Mouse (Mus musculus): ENCODE data around the gene Gm20422.

DNA sequence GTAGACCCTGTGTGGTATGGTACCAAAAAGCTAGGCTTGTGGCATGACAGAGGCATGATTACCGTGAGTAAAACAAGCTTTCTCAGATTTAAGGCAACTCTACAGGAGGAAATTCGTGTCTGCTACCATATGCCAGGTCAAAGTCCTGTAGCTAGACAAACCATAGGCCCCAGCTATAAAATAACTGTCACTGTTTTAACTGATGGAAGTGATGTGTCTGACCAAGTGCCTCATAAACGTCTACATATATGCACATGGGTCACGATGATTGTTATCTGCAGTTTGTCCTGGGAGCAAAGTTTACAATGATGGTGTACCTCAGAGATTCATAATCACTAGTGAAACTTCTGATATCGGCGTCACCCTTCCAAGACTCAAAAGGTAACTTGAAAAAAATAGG is 33.9 kb downstream of the Gm20422 start:
- TF ChIP-seq POLR2A (IDR thresholded peaks at IDR 0.05; ENCODE audit: insufficient read depth, low read depth, low read length) = no peak
- no peak for TF ChIP-seq CTCF (IDR thresholded peaks at IDR 0.05)
- no peak for TF ChIP-seq EP300 (IDR thresholded peaks at IDR 0.05; ENCODE audit: insufficient read depth, low read depth, low read length)
